14 mouse cellular contexts compared by ENCODE assay signal in genomic region chr3:129386522-129386921, GRCm38 (mm10). TPM values are rescaled to one million over a fixed set of nuclear protein-coding genes. Genes with fewer than 3 reads are reported as not detected.
"Had no signal": no experiment of that assay in that cellular context is flagged by ENCODE, and none has a peak within 500 bp of the region (broad histone marks: within the 10 kb centered on the region; RNA-seq: fewer than 3 reads in every experiment).

No protein-coding gene starts in this region.

- H3K27ac ChIP-seq: left cerebral cortex, adult 2 months; limb, embryonic 10.5 days; stomach, postnatal 0 days had no signal

- H3K36me3 ChIP-seq: limb, embryonic 10.5 days had no signal

- DNase-seq: kidney, adult 2 months; kidney, postnatal 10 days; lung, embryonic 14.5 days; lung, postnatal 10 days; lung, postnatal 4 days; thymus, adult 2 months; thymus, postnatal 25 days had no signal

- H3K9ac ChIP-seq: lung, embryonic 14.5 days had no signal

- H3K4me2 ChIP-seq: liver, embryonic 11.5 days; lung, embryonic 14.5 days; midbrain, embryonic 11.5 days had no signal

- ATAC-seq: midbrain, embryonic 16.5 days had no signal

- H3K4me3 ChIP-seq: left cerebral cortex, adult 2 months; limb, embryonic 10.5 days had no signal

- H3K9me3 ChIP-seq: limb, embryonic 10.5 days had no signal

RNA-seq across cellular contexts. Expression of gene Enpep, which starts 54.0 kb away (rescaled TPM):
- total RNA-seq: megakaryocyte, adult 5-6 weeks had no signal
